Mouse (Mus musculus): ENCODE measurements around the gene Chmp2a.

Chmp2a gene

GRCm38 (mm10) chr7:13033451-13034147, 1.0 kb downstream of the Chmp2a start:
- no peak for DNase-seq

- no peak for DNase-seq
These were observed 2.1 kb downstream of the Chmp2a start for GRCm38 (mm10) chr7:13032541-13032940.

GRCm38 (mm10) chr7:13031983-13032382, 2.6 kb downstream of the Chmp2a start:
- no peak for DNase-seq

GRCm38 (mm10) chr7:13031069-13031468, 3.5 kb downstream of the Chmp2a start:
- no peak for DNase-seq

GRCm38 (mm10) chr7:13028986-13029385, 5.6 kb downstream of the Chmp2a start:
- DNase-seq = no peak

- no peak for DNase-seq
These were observed 9.0 kb downstream of the Chmp2a start for GRCm38 (mm10) chr7:13025511-13026112.

GRCm38 (mm10) chr7:13024805-13025204, 9.8 kb downstream of the Chmp2a start:
- peak; percentile 84 for DNase-seq

- DNase-seq = peak; percentile 97
These were observed 10.5 kb downstream of the Chmp2a start for GRCm38 (mm10) chr7:13023928-13024731.

- no peak for DNase-seq
These were observed 11.7 kb downstream of the Chmp2a start for GRCm38 (mm10) chr7:13022773-13023535.

- no peak for DNase-seq
These were observed 19.4 kb downstream of the Chmp2a start for GRCm38 (mm10) chr7:13015217-13015616.

- DNase-seq = no peak
These were observed 20.2 kb downstream of the Chmp2a start for GRCm38 (mm10) chr7:13014275-13014839.

- no peak for DNase-seq
These were observed 20.9 kb downstream of the Chmp2a start for GRCm38 (mm10) chr7:13013671-13014070.

- no peak for DNase-seq
These were observed 24.4 kb downstream of the Chmp2a start, which contains the start of gene Zbtb45 for GRCm38 (mm10) chr7:13010005-13010908. Zbtb45 (minus strand) TSS chr7:13010034.

GRCm38 (mm10) chr7:13009143-13010004, 25.2 kb downstream of the Chmp2a start:
- peak; percentile 91 for DNase-seq

GRCm38 (mm10) chr7:13007341-13008092, 27.1 kb downstream of the Chmp2a start:
- DNase-seq = no peak

- DNase-seq = no peak
These were observed 28.1 kb downstream of the Chmp2a start for GRCm38 (mm10) chr7:13006531-13006930.

GRCm38 (mm10) chr7:13006011-13006410, 28.6 kb downstream of the Chmp2a start:
- peak; percentile 35 for DNase-seq

GRCm38 (mm10) chr7:13003380-13003779, 31.2 kb downstream of the Chmp2a start:
- no peak for DNase-seq

- no peak for DNase-seq
These were observed 33.0 kb downstream of the Chmp2a start for GRCm38 (mm10) chr7:13001584-13001983.

- no peak for DNase-seq
These were observed 35.8 kb downstream of the Chmp2a start, which contains the start of gene Trim28 for GRCm38 (mm10) chr7:12998851-12999250. Trim28 (plus strand) TSS chr7:12999114.

Data from right cerebral cortex, postnatal 25 days (tissue).